ENCODE assay signal across 9 mouse cellular contexts in genomic region chr8:118286282-118287180, GRCm38 (mm10). TPM values are rescaled to one million over a fixed set of nuclear protein-coding genes. Genes with fewer than 3 reads are reported as not detected.
DNase-seq lines count a peak whose midpoint lies in the region; ATAC-seq and TF ChIP-seq lines count a peak whose summit lies in the region.
"Had no signal": no experiment of that assay in that cellular context is flagged by ENCODE, and none has a peak within 500 bp of the region (broad histone marks: within the 10 kb centered on the region; RNA-seq: fewer than 3 reads in every experiment).

No protein-coding gene starts in this region.

- H3K4me1 ChIP-seq in midbrain, embryonic 11.5 days (ENCODE audit: control insufficient read depth, insufficient read depth, low read length) = peaks cover 5% of the 10 kb centered on the region
- peaks cover 39% of the 10 kb centered on the region for H3K4me1 ChIP-seq in midbrain, embryonic 10.5 days
- H3K4me1 ChIP-seq in limb, embryonic 15.5 days = peaks cover 44% of the 10 kb centered on the region
- peaks cover 11% of the 10 kb centered on the region; the same call in 1 of the 2 replicates for H3K4me1 ChIP-seq in stomach, embryonic 16.5 days (ENCODE audit: control insufficient read depth, insufficient read depth, low read length)
- H3K4me1 ChIP-seq in cerebellum, adult 2 months (ENCODE audit: control insufficient read depth, insufficient read depth, low read length) = peaks cover 8% of the 10 kb centered on the region

- H3K27ac ChIP-seq in midbrain, embryonic 11.5 days (ENCODE audit: low read depth, low read length) = no peak overlapping the region
- H3K27ac ChIP-seq in midbrain, embryonic 10.5 days (replicated peaks) = no peak overlapping the region
- peak overlapping the region; percentile 51 for H3K27ac ChIP-seq in limb, embryonic 15.5 days
- H3K27ac ChIP-seq in stomach, embryonic 16.5 days (ENCODE audit: low read length) = peak overlapping the region; percentile 91
- H3K27ac ChIP-seq in cerebellum, adult 2 months (ENCODE audit: insufficient read depth, low read length) = no peak overlapping the region
- H3K27ac ChIP-seq: kidney, postnatal 0 days had no signal

- no peak for ATAC-seq in midbrain, embryonic 11.5 days (ENCODE audit: low FRiP score)
- ATAC-seq in limb, embryonic 15.5 days (ENCODE audit: insufficient number of reproducible peaks, low FRiP score, low TSS enrichment, low read depth) = no peak
- ATAC-seq in stomach, embryonic 16.5 days (ENCODE audit: insufficient read depth, low FRiP score) = peak; percentile 50; the same call in 1 of the 2 replicates

- no peak overlapping the region for H3K4me3 ChIP-seq in midbrain, embryonic 11.5 days (ENCODE audit: low read depth, low read length)
- no peak overlapping the region for H3K4me3 ChIP-seq in midbrain, embryonic 10.5 days
- H3K4me3 ChIP-seq in limb, embryonic 15.5 days = no peak overlapping the region
- H3K4me3 ChIP-seq in stomach, embryonic 16.5 days (replicated peaks; ENCODE audit: low read length) = no peak overlapping the region
- no peak overlapping the region for H3K4me3 ChIP-seq in cerebellum, adult 2 months (replicated peaks; ENCODE audit: insufficient read depth, low read depth, low read length)

- no peak overlapping the region for H3K9ac ChIP-seq in midbrain, embryonic 11.5 days (ENCODE audit: low read length)
- no peak overlapping the region for H3K9ac ChIP-seq in limb, embryonic 15.5 days
- no peak overlapping the region; the same call in 1 of the 2 replicates for H3K9ac ChIP-seq in stomach, embryonic 16.5 days (ENCODE audit: low read length)

- no peaks in the 10 kb centered on the region for H3K9me3 ChIP-seq in midbrain, embryonic 11.5 days (ENCODE audit: control insufficient read depth, low read length)
- H3K9me3 ChIP-seq in midbrain, embryonic 10.5 days (replicated peaks) = no peaks in the 10 kb centered on the region
- no peaks in the 10 kb centered on the region for H3K9me3 ChIP-seq in limb, embryonic 15.5 days
- no peaks in the 10 kb centered on the region for H3K9me3 ChIP-seq in stomach, embryonic 16.5 days (replicated peaks; ENCODE audit: control insufficient read depth, low read length)

- no peak overlapping the region for H3K4me2 ChIP-seq in midbrain, embryonic 11.5 days
- 0 out of 2 replicates have a peak overlapping the region, but pooled peaks have one; percentile 90 for H3K4me2 ChIP-seq in limb, embryonic 15.5 days
- no peak overlapping the region; the same call in 1 of the 2 replicates for H3K4me2 ChIP-seq in stomach, embryonic 16.5 days (ENCODE audit: low read depth, low read length)

- TF ChIP-seq POLR2A in cerebellum, adult 2 months (IDR thresholded peaks at IDR 0.05; ENCODE audit: borderline replicate concordance, insufficient read depth, low read length) = no peak

- no peaks in the 10 kb centered on the region for H3K36me3 ChIP-seq in midbrain, embryonic 11.5 days (ENCODE audit: control insufficient read depth, insufficient read depth, low read length)
- H3K36me3 ChIP-seq in midbrain, embryonic 10.5 days = no peaks in the 10 kb centered on the region
- no peaks in the 10 kb centered on the region for H3K36me3 ChIP-seq in limb, embryonic 15.5 days
- no peaks in the 10 kb centered on the region for H3K36me3 ChIP-seq in stomach, embryonic 16.5 days (ENCODE audit: control insufficient read depth, insufficient read depth, low read length)

- peak; percentile 54 for DNase-seq in midbrain, embryonic 11.5 days (ENCODE audit: low spot score, missing footprints)
- no peak for DNase-seq in midbrain, embryonic 10.5 days (ENCODE audit: low spot score)
- DNase-seq in heart, adult 11 months = peak; percentile 98
- DNase-seq in ovary, postnatal 14 days (ENCODE audit: low spot score) = no peak
- DNase-seq in adrenal gland, postnatal 4 days (ENCODE audit: low spot score in 2 of 2) = no peak
- DNase-seq in cerebellum, adult 2 months = no peak

- 38% methylated on average over 10 of the region's 10 CpGs for WGBS in midbrain, embryonic 11.5 days
- 34% methylated on average over 10 of the region's 10 CpGs for WGBS in midbrain, embryonic 10.5 days
- 22% methylated on average over 10 of the region's 10 CpGs for WGBS in limb, embryonic 15.5 days
- 26% methylated on average over 10 of the region's 10 CpGs for WGBS in stomach, embryonic 16.5 days
- 62% methylated on average over 10 of the region's 10 CpGs for WGBS in cerebellum, adult 2 months

- TF ChIP-seq CTCF in cerebellum, adult 2 months (IDR thresholded peaks at IDR 0.05; ENCODE audit: borderline replicate concordance, insufficient read depth, low read depth, low read length) = no peak

- H3K27me3 ChIP-seq in midbrain, embryonic 11.5 days (ENCODE audit: control insufficient read depth, insufficient read depth, low read length) = peaks cover 19% of the 10 kb centered on the region
- peaks cover 60% of the 10 kb centered on the region for H3K27me3 ChIP-seq in midbrain, embryonic 10.5 days (ENCODE audit: low read depth, poor library complexity, severe bottlenecking)
- H3K27me3 ChIP-seq in limb, embryonic 15.5 days = peaks cover 38% of the 10 kb centered on the region
- H3K27me3 ChIP-seq in stomach, embryonic 16.5 days (ENCODE audit: control insufficient read depth, insufficient read depth, low read length) = peaks cover 14% of the 10 kb centered on the region; the same call in 1 of the 2 replicates
- no peaks in the 10 kb centered on the region; the same call in 1 of the 2 replicates for H3K27me3 ChIP-seq in cerebellum, adult 2 months (ENCODE audit: control insufficient read depth, insufficient read depth, low read length)

RNA-seq across cellular contexts. Expression of gene Cdh13, which starts 3.0 kb away (rescaled TPM):
- 10.8 and 12.2 TPM in 2 replicates for polyA plus RNA-seq in midbrain, embryonic 11.5 days (2014; fragmentation: Nextera tagmentation; extraction: Ambion mirVana)
- polyA plus RNA-seq in midbrain, embryonic 10.5 days (2016; fragmentation: Nextera tagmentation; extraction: Ambion mirVana) = 2.5 and 6.0 TPM in 2 replicates
- polyA plus RNA-seq in limb, embryonic 15.5 days (2015; fragmentation: Nextera tagmentation; extraction: Ambion mirVana) = 17.9 and 26.4 TPM in 2 replicates
- polyA plus RNA-seq in stomach, embryonic 16.5 days (2015; fragmentation: Nextera tagmentation; extraction: Ambion mirVana) = 19.9 and 20.4 TPM in 2 replicates
- total RNA-seq in adrenal gland, postnatal 4 days (2021) = 10 to 100 TPM in 1 of 2 experiments, 1 to 10 TPM in 1; 9.0 to 11.0 TPM
- polyA plus RNA-seq in cerebellum, adult 2 months (2012; rRNA removed) = 16.2 and 18.4 TPM in 2 replicates

Comparison
In these comparisons a context has a peak if more than half of its experiments do, and no peak if none do; other contexts are left out.
1. DNase-seq: peak in midbrain, embryonic 11.5 days (single experiment) and heart, adult 11 months (single experiment); none in midbrain, embryonic 10.5 days (single experiment), ovary, postnatal 14 days (single experiment), adrenal gland, postnatal 4 days (0 of 2) and cerebellum, adult 2 months (0 of 2).
2. H3K27ac ChIP-seq: peak in limb, embryonic 15.5 days (single experiment) and stomach, embryonic 16.5 days (single experiment); none in midbrain, embryonic 11.5 days (single experiment), midbrain, embryonic 10.5 days (single experiment) and cerebellum, adult 2 months (single experiment).